Mouse (Mus musculus) intestine, embryonic 14.5 days (tissue): ENCODE results near the gene Pnkd. TPM values are rescaled to one million over a fixed set of nuclear protein-coding genes. Genes with fewer than 3 reads are reported as not detected.
A peak's percentile ranks its signal among the peaks of the same experiment; 100 is the strongest.

Source experiments
- ATAC-seq: fragments of 200-750 bp; cut with Nextera tagmentation; replicated peaks from 2 replicates; pipeline ENCODE4 v1.8.0; 2017; ENCODE audit warnings: low read depth, moderate number of reproducible peaks, moderate TSS enrichment, moderate library complexity; ENCODE audit not compliant: low FRiP score, low TSS enrichment
- DNase-seq: peaks from one replicate; pipeline ENCODE4 v3.0.0-alpha.2; 2018; ENCODE audit warnings: low spot score
- H3K27ac ChIP-seq: fragments of 300-500 bp; sonication (generic); 2 replicates; pipeline ENCODE4 v1.5.1; 2014; ENCODE audit warnings: low read depth, mild to moderate bottlenecking, control low read depth
- H3K27me3 ChIP-seq: fragments of 300-500 bp; sonication (generic); replicated peaks from 2 replicates; pipeline ENCODE4 v1.6.1; 2014; ENCODE audit warnings: low read length, control low read depth; ENCODE audit not compliant: control insufficient read depth, insufficient read depth
- H3K36me3 ChIP-seq: fragments of 300-500 bp; sonication (generic); 2 replicates; pipeline ENCODE4 v1.6.1; 2014; ENCODE audit warnings: low read length, control low read depth; ENCODE audit not compliant: control insufficient read depth, insufficient read depth
- H3K4me1 ChIP-seq: fragments of 300-500 bp; sonication (generic); replicated peaks from 2 replicates; pipeline ENCODE4 v1.6.1; 2014; ENCODE audit warnings: low read length, control low read depth, mixed read lengths; ENCODE audit not compliant: control insufficient read depth, insufficient read depth
- H3K4me2 ChIP-seq: fragments of 300-500 bp; sonication (generic); 2 replicates; pipeline ENCODE4 v1.6.1; 2014; ENCODE audit warnings: low read length
- H3K4me3 ChIP-seq: fragments of 300-500 bp; sonication (generic); 2 replicates; pipeline ENCODE4 v1.5.1; 2014; ENCODE audit warnings: low read depth, low read length, control low read depth, mixed read lengths
- H3K9ac ChIP-seq: fragments of 300-500 bp; sonication (generic); 2 replicates; pipeline ENCODE4 v1.6.1; 2014; ENCODE audit warnings: mild to moderate bottlenecking, low read length
- H3K9me3 ChIP-seq: fragments of 300-500 bp; sonication (generic); 2 replicates; pipeline ENCODE4 v1.6.1; 2016; ENCODE audit warnings: low read length, control low read depth; ENCODE audit not compliant: control insufficient read depth
- WGBS: fragments of 180-500 bp; shearing (Covaris S2); extraction: QIAGEN DNeasy Blood & Tissue Kit; methylation state at CpG from one replicate; pipeline ENCODE4 v1.1.7; 2014; 5-methylcytosine and 5-hydroxymethylcytosine counted together
- microRNA counts: library from miRNA; unstranded; fragments of <30 nt; microRNA quantifications from one replicate; lab custom pipeline; 2016
- microRNA-seq: library from miRNA; unstranded; fragments of <30 nt; microRNA quantifications from one replicate; pipeline ENCODE4, GENCODE M21; 2016
- polyA plus RNA-seq: library from polyadenylated mRNA; unstranded; fragments of >200 nt; fragmentation: Nextera tagmentation; extraction: Ambion mirVana; gene quantifications from 2 replicates; pipeline ENCODE4 v1.2.1, GENCODE M21; 2014

Pnkd gene
- polyA plus RNA-seq, 1 experiment from 2014 or later, result 142 TPM

DNA sequence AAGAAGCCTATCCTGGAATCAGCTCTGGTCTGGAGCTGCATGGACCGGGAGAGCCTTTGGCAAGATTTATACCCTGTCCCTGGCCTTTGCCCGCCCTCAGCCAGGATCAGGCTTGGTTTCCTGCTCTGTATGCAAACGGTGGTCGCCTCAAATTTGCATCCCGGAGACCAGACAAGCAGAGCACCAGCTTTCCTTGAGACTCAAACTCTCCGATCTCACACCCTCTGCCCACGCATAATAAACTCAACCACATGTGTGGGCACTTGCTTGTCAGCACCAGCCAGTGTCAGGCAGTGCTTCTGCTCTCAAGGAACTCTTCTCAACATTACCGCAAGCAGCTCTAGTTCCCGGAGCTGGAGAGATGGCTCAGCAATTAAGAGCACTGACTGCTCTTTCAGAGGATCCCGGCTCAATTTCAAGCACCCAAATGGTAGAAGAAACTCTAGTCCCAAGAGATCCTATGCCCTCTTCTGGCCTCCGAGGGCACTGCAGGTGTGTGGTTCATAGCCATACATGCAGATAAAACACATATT is 113.3 kb downstream of the Pnkd start:
- peak overlapping the region; percentile 94 for H3K4me2 ChIP-seq
- peak overlapping the region; percentile 38 for H3K4me3 ChIP-seq
- ATAC-seq (peak; percentile 49), DNase-seq (peak; percentile 87)
- WGBS, result 3% methylated on average over 11 of the region's 11 CpGs
- H3K27me3 ChIP-seq, result no peaks in the 10 kb centered on the region
- H3K4me1 ChIP-seq, result peaks cover 9% of the 10 kb centered on the region
- H3K36me3 ChIP-seq, result peaks cover 22% of the 10 kb centered on the region
- peak overlapping the region; percentile 91 for H3K27ac ChIP-seq
- H3K9me3 ChIP-seq, result no peaks in the 10 kb centered on the region
- H3K9ac ChIP-seq, result peak overlapping the region; percentile 58

DNA sequence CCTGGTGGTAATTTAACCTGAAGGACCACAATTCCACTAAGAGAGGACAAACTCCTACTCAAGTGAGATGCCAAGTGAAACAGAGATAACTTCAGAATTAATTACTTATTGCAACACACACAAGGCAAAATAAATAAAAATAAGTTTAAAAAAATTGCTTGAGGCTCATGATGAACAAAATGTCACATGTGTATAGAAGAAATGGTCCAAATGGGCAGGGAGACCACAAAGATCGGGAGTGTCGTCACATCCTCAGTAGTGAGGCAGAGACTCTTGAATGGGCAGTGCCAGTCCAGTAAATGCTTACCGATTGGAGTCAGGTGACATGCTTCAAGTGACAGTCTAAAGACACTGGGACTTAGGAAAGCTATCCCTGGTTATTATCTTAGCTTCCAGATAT is 115.8 kb downstream of the Pnkd start:
- ATAC-seq (no peak), DNase-seq (no peak)
- Histone ChIP-seq H3K27me3 (no peaks in the 10 kb centered on the region), H3K9me3 (no peaks in the 10 kb centered on the region), H3K27ac (no peak overlapping the region), H3K4me3 (no peak overlapping the region), H3K36me3 (no peaks in the 10 kb centered on the region), H3K9ac (no peak overlapping the region), H3K4me2 (no peak overlapping the region), H3K4me1 (0 out of 2 replicates have a peak, but pooled peaks cover 2% of the 10 kb centered on the region)
- WGBS, result 85% methylated on average over 3 of the region's 3 CpGs

DNA sequence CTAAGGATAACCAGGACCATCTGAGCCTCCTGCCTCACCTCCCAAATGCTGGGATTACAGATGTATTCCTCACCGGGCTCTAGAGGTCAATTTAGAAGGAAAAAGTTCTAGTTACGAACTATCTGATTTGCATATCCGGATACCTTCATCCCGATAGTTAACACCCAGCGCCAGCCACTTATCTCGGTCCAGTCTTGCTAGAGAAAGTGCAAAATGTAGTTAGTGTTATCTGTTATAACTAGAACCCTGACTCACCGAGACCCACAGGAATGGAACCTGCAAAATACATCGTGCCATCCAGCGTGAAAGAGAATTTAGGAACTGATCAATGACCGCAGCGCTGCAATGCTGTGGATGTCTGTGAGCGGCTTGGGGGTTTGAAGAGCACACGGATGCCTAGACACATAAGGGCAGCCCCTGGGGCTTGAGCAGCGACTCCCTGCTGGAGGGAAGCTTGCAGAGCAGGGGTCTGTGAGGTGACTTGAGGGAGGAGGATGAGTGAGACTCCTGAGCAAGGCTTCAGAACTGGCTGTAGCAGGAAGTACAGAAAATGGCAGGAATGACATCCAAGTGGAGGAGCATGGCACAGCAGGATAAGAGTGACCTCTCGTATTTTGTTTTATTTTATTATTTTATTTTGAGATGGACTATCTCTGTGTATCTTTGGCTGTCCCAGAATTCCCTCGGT is 116.4 kb downstream of the Pnkd start:
- no peak overlapping the region for H3K4me2 ChIP-seq
- no peak overlapping the region for H3K4me3 ChIP-seq
- H3K9me3 ChIP-seq, result no peaks in the 10 kb centered on the region
- no peaks in the 10 kb centered on the region for H3K27me3 ChIP-seq
- H3K27ac ChIP-seq, result no peak overlapping the region
- H3K36me3 ChIP-seq, result no peaks in the 10 kb centered on the region
- ATAC-seq (no peak), DNase-seq (no peak)
- H3K9ac ChIP-seq, result no peak overlapping the region
- 49% methylated on average over 16 of the region's 16 CpGs for WGBS
- H3K4me1 ChIP-seq, result 0 out of 2 replicates have a peak, but pooled peaks cover 2% of the 10 kb centered on the region

MicroRNAs within 50 kb of the gene (microRNA counts, 519-probe panel; counts per million panel counts)
- 4,358 counts per million, percentile 70 among the panel's probes with 10 or more counts for microRNA mmu-miR-26b (lab: Ali Mortazavi, UCI)

Small RNA genes within 50 kb of the gene (microRNA-seq; reads per million reads assigned to microRNA genes)
- gene Mir26b, result 40,992 reads per million, percentile 99 among the genes with 10 or more reads in this experiment

Other genes starting within 250 kb of the Pnkd start
- gene Tns1, start 160.5 kb upstream of the Pnkd start, polyA plus RNA-seq, result 27.2 and 28.7 TPM in 2 replicates
- gene Rufy4, start 159.4 kb upstream of the Pnkd start, polyA plus RNA-seq, result 0.08 and 0.42 TPM in 2 replicates
- gene Cxcr2, start 130.9 kb upstream of the Pnkd start, polyA plus RNA-seq, result 0.15 and 0.19 TPM in 2 replicates
- not detected in 2 replicates for gene Cxcr1, start 90.3 kb upstream of the Pnkd start, polyA plus RNA-seq
- gene Arpc2, start 48.8 kb upstream of the Pnkd start, polyA plus RNA-seq, result 436 and 457 TPM in 2 replicates
- 9.1 and 10.7 TPM in 2 replicates for gene Gpbar1, start 6.4 kb upstream of the Pnkd start, polyA plus RNA-seq
- gene Aamp, start 192 bp upstream of the Pnkd start, polyA plus RNA-seq, result 252 and 269 TPM in 2 replicates
- 36.4 and 42.6 TPM in 2 replicates for gene Tmbim1, start 20.7 kb downstream of the Pnkd start, polyA plus RNA-seq
- gene Catip, start 77.2 kb downstream of the Pnkd start, polyA plus RNA-seq, result 0.60 and 0.82 TPM in 2 replicates
- 5.9 and 6.6 TPM in 2 replicates for gene Slc11a1, start 90.3 kb downstream of the Pnkd start, polyA plus RNA-seq
- gene Ctdsp1, start 106.6 kb downstream of the Pnkd start, polyA plus RNA-seq, result 86.8 and 87.1 TPM in 2 replicates
- 58.1 and 64.7 TPM in 2 replicates for gene Vil1, start 124.4 kb downstream of the Pnkd start, polyA plus RNA-seq
- 76.8 and 77.8 TPM in 2 replicates for gene Cnot9, start 221.1 kb downstream of the Pnkd start, polyA plus RNA-seq